Mouse (Mus musculus): ENCODE data around the gene Gpr142. TPM values are rescaled to one million over a fixed set of nuclear protein-coding genes. Genes with fewer than 3 reads are reported as not detected.

The Gpr142 gene
- polyA plus RNA-seq, 1 experiment: not detected

GRCm38 (mm10) chr11:114792931-114793494, 5.7 kb upstream of the Gpr142 start:
- H3K27ac ChIP-seq (ENCODE audit: insufficient read depth, low read depth, low read length): no peak overlapping the region
- H3K4me3 ChIP-seq (ENCODE audit: insufficient read depth, low read depth, low read length): no peak overlapping the region
- no peaks in the 10 kb centered on the region for H3K36me3 ChIP-seq (ENCODE audit: control insufficient read depth, insufficient read depth, low read length)
- TF ChIP-seq POLR2A (IDR thresholded peaks at IDR 0.05; ENCODE audit: low read depth, low read length) (no peak), CTCF (conservative IDR thresholded peaks at IDR 0.05; ENCODE audit: insufficient read depth, insufficient read length, low read depth, low read length) (no peak)
- H3K27me3 ChIP-seq (replicated peaks; ENCODE audit: control insufficient read depth, insufficient read depth, low read length): no peaks in the 10 kb centered on the region
- WGBS: 73% methylated on average over 5 of the region's 5 CpGs
- H3K4me1 ChIP-seq (ENCODE audit: control insufficient read depth, insufficient read depth, low read length): no peaks in the 10 kb centered on the region
- no peak for DNase-seq

- no peak overlapping the region for H3K27ac ChIP-seq (ENCODE audit: insufficient read depth, low read depth, low read length)
- no peak for TF ChIP-seq POLR2A (IDR thresholded peaks at IDR 0.05; ENCODE audit: low read depth, low read length)
- TF ChIP-seq CTCF (conservative IDR thresholded peaks at IDR 0.05; ENCODE audit: insufficient read depth, insufficient read length, low read depth, low read length): no peak
- 37% methylated on average over 19 of the region's 19 CpGs for WGBS
- no peaks in the 10 kb centered on the region for H3K4me1 ChIP-seq (ENCODE audit: control insufficient read depth, insufficient read depth, low read length)
- H3K4me3 ChIP-seq (ENCODE audit: insufficient read depth, low read depth, low read length): no peak overlapping the region
- no peak for DNase-seq
- H3K27me3 ChIP-seq (replicated peaks; ENCODE audit: control insufficient read depth, insufficient read depth, low read length): no peaks in the 10 kb centered on the region
- no peaks in the 10 kb centered on the region for H3K36me3 ChIP-seq (ENCODE audit: control insufficient read depth, insufficient read depth, low read length)
Observed at GRCm38 (mm10) chr11:114793868-114794545, 4.7 kb upstream of the Gpr142 start.

GRCm38 (mm10) chr11:114794691-114795090, 4.0 kb upstream of the Gpr142 start:
- DNase-seq: no peak
- Histone ChIP-seq H3K36me3 (ENCODE audit: control insufficient read depth, insufficient read depth, low read length) (no peaks in the 10 kb centered on the region), H3K27ac (ENCODE audit: insufficient read depth, low read depth, low read length) (no peak overlapping the region), H3K4me1 (ENCODE audit: control insufficient read depth, insufficient read depth, low read length) (no peaks in the 10 kb centered on the region), H3K4me3 (ENCODE audit: insufficient read depth, low read depth, low read length) (no peak overlapping the region), H3K27me3 (replicated peaks; ENCODE audit: control insufficient read depth, insufficient read depth, low read length) (no peaks in the 10 kb centered on the region)
- 62% methylated on average over 4 of the region's 4 CpGs for WGBS
- TF ChIP-seq CTCF (conservative IDR thresholded peaks at IDR 0.05; ENCODE audit: insufficient read depth, insufficient read length, low read depth, low read length) (no peak), POLR2A (IDR thresholded peaks at IDR 0.05; ENCODE audit: low read depth, low read length) (no peak)

GRCm38 (mm10) chr11:114795231-114795746, 3.4 kb upstream of the Gpr142 start:
- DNase-seq: peak; percentile 14
- no peaks in the 10 kb centered on the region for H3K27me3 ChIP-seq (replicated peaks; ENCODE audit: control insufficient read depth, insufficient read depth, low read length)
- H3K4me3 ChIP-seq (ENCODE audit: insufficient read depth, low read depth, low read length): peak overlapping the region; percentile 43
- TF ChIP-seq CTCF (conservative IDR thresholded peaks at IDR 0.05; ENCODE audit: insufficient read depth, insufficient read length, low read depth, low read length): 0 out of 2 replicates have a peak, but pooled peaks have one; percentile 26
- TF ChIP-seq POLR2A (IDR thresholded peaks at IDR 0.05; ENCODE audit: low read depth, low read length): no peak
- no peaks in the 10 kb centered on the region for H3K4me1 ChIP-seq (ENCODE audit: control insufficient read depth, insufficient read depth, low read length)
- H3K27ac ChIP-seq (ENCODE audit: insufficient read depth, low read depth, low read length): no peak overlapping the region
- H3K36me3 ChIP-seq (ENCODE audit: control insufficient read depth, insufficient read depth, low read length): no peaks in the 10 kb centered on the region
- 5% methylated on average over 7 of the region's 7 CpGs for WGBS

- H3K4me1 ChIP-seq (ENCODE audit: control insufficient read depth, insufficient read depth, low read length): no peaks in the 10 kb centered on the region
- no peak for TF ChIP-seq CTCF (conservative IDR thresholded peaks at IDR 0.05; ENCODE audit: insufficient read depth, insufficient read length, low read depth, low read length)
- no peak for TF ChIP-seq POLR2A (IDR thresholded peaks at IDR 0.05; ENCODE audit: low read depth, low read length)
- peak within 1 kb of the TSS; percentile 43 for H3K4me3 ChIP-seq (ENCODE audit: insufficient read depth, low read depth, low read length)
- H3K27ac ChIP-seq (ENCODE audit: insufficient read depth, low read depth, low read length): no peak within 1 kb of the TSS
- DNase-seq: no peak
- WGBS: 25% methylated on average over 4 of the region's 4 CpGs
- H3K36me3 ChIP-seq (ENCODE audit: control insufficient read depth, insufficient read depth, low read length): no peaks in the 10 kb centered on the region
- H3K27me3 ChIP-seq (replicated peaks; ENCODE audit: control insufficient read depth, insufficient read depth, low read length): no peaks in the 10 kb centered on the region
Observed at GRCm38 (mm10) chr11:114795848-114796322, 2.8 kb upstream of the Gpr142 start, which contains the start of gene Btbd17. Gene Btbd17 (minus strand): TSS chr11:114795945.

- Histone ChIP-seq H3K36me3 (ENCODE audit: control insufficient read depth, insufficient read depth, low read length) (no peaks in the 10 kb centered on the region), H3K27ac (ENCODE audit: insufficient read depth, low read depth, low read length) (no peak overlapping the region), H3K4me1 (ENCODE audit: control insufficient read depth, insufficient read depth, low read length) (no peaks in the 10 kb centered on the region), H3K27me3 (replicated peaks; ENCODE audit: control insufficient read depth, insufficient read depth, low read length) (no peaks in the 10 kb centered on the region), H3K4me3 (ENCODE audit: insufficient read depth, low read depth, low read length) (no peak overlapping the region)
- no peak for DNase-seq
- TF ChIP-seq CTCF (conservative IDR thresholded peaks at IDR 0.05; ENCODE audit: insufficient read depth, insufficient read length, low read depth, low read length): no peak
- no peak for TF ChIP-seq POLR2A (IDR thresholded peaks at IDR 0.05; ENCODE audit: low read depth, low read length)
- WGBS: 95% methylated on average over 7 of the region's 7 CpGs
Observed at GRCm38 (mm10) chr11:114797176-114797575, 1.5 kb upstream of the Gpr142 start.

- H3K27ac ChIP-seq (ENCODE audit: insufficient read depth, low read depth, low read length): no peak overlapping the region
- WGBS: 79% methylated on average over 3 of the region's 3 CpGs
- TF ChIP-seq CTCF (conservative IDR thresholded peaks at IDR 0.05; ENCODE audit: insufficient read depth, insufficient read length, low read depth, low read length): no peak
- TF ChIP-seq POLR2A (IDR thresholded peaks at IDR 0.05; ENCODE audit: low read depth, low read length): no peak
Observed at GRCm38 (mm10) chr11:114797981-114798380, 743 bp upstream of the Gpr142 start.

More at GRCm38 (mm10) chr11:114797981-114798380, 743 bp upstream of the Gpr142 start:
- H3K4me1 ChIP-seq (ENCODE audit: control insufficient read depth, insufficient read depth, low read length): no peaks in the 10 kb centered on the region
- no peaks in the 10 kb centered on the region for H3K27me3 ChIP-seq (replicated peaks; ENCODE audit: control insufficient read depth, insufficient read depth, low read length)
- H3K4me3 ChIP-seq (ENCODE audit: insufficient read depth, low read depth, low read length): no peak overlapping the region
- no peaks in the 10 kb centered on the region for H3K36me3 ChIP-seq (ENCODE audit: control insufficient read depth, insufficient read depth, low read length)
- no peak for DNase-seq

Data from kidney, adult 2 months (tissue).